Mouse (Mus musculus) neural tube, embryonic 13.5 days (tissue): ENCODE measurements around the gene Cdipt. TPM values are rescaled to one million over a fixed set of nuclear protein-coding genes. Genes with fewer than 3 reads are reported as not detected.

ENCODE experiments used
- ATAC-seq: fragments of 200-750 bp; cut with Nextera tagmentation; 2 replicates; pipeline ENCODE4 v1.8.0; 2017; ENCODE audit warnings: low read depth, mild to moderate bottlenecking, moderate TSS enrichment, moderate library complexity
- H3K27ac ChIP-seq: fragments of 300-500 bp; sonication (generic); replicated peaks from 2 replicates; pipeline ENCODE4 v1.5.1; 2015; ENCODE audit warnings: moderate library complexity, mild to moderate bottlenecking, inconsistent platforms
- H3K27me3 ChIP-seq: fragments of 300-500 bp; sonication (generic); 2 replicates; pipeline ENCODE4 v1.6.1; 2015; ENCODE audit warnings: mild to moderate bottlenecking, inconsistent platforms
- H3K36me3 ChIP-seq: fragments of 300-500 bp; sonication (generic); 2 replicates; pipeline ENCODE4 v1.6.1; 2015; ENCODE audit warnings: mild to moderate bottlenecking, inconsistent platforms
- H3K4me1 ChIP-seq: fragments of 300-500 bp; sonication (generic); replicated peaks from 2 replicates; pipeline ENCODE4 v1.6.1; 2015; ENCODE audit warnings: inconsistent platforms
- H3K4me2 ChIP-seq: fragments of 300-500 bp; sonication (generic); 2 replicates; pipeline ENCODE4 v1.6.1; 2015; ENCODE audit warnings: inconsistent platforms, mild to moderate bottlenecking, moderate library complexity
- H3K4me3 ChIP-seq: fragments of 300-500 bp; sonication (generic); 2 replicates; pipeline ENCODE4 v1.5.1; 2015; ENCODE audit warnings: mild to moderate bottlenecking, inconsistent platforms
- H3K9ac ChIP-seq: fragments of 300-500 bp; sonication (generic); 2 replicates; pipeline ENCODE4 v1.6.1; 2015; ENCODE audit warnings: moderate library complexity, mild to moderate bottlenecking, inconsistent platforms
- H3K9me3 ChIP-seq: fragments of 300-500 bp; sonication (generic); 2 replicates; pipeline ENCODE4 v1.6.1; 2016; ENCODE audit warnings: inconsistent platforms
- WGBS: fragments of 180-500 bp; shearing (Covaris S2); methylation state at CpG from one replicate; pipeline ENCODE4 v1.1.7; 2015; 5-methylcytosine and 5-hydroxymethylcytosine counted together
- polyA plus RNA-seq: library from polyadenylated mRNA; unstranded; fragments of >200 nt; fragmentation: Nextera tagmentation; extraction: Ambion mirVana; gene quantifications from 2 replicates; pipeline ENCODE4 v1.2.1, GENCODE M21; 2015

The Cdipt gene
- polyA plus RNA-seq: 121 and 124 TPM in 2 replicates

DNA sequence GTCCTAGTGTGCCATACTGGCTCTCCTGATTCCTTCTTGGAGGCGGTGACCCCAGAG, at the start of gene Cdipt:
TSS of gene Cdipt (plus strand) at position 22 of the 57 bp plus-strand sequence.
- WGBS: 0% methylated on average over 1 of the region's 1 CpGs
- peaks cover 48% of the 10 kb centered on the region for H3K36me3 ChIP-seq

DNA sequence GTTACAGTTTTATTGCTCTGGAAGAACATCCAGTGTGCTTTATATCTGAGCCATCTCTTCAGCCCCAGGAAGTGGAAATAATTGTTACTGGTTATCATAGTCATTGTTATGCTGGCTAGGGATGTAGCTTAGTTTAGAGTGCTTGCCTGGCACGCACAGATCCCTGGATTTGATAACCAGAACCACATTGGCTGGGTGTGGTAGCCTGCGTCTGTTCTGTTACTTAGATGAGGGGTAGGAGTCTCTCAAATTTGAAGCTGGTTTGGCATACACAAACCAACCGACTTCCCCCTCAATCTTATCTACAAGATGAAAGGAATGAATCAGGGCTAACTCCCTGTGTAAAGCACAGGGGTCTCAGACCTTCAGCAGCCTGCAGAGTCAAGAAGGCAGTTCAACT, 49.4 kb upstream of the Cdipt start:
- H3K9me3 ChIP-seq: no peaks in the 10 kb centered on the region
- H3K27me3 ChIP-seq: no peaks in the 10 kb centered on the region
- H3K4me2 ChIP-seq: no peak overlapping the region
- H3K36me3 ChIP-seq: peaks cover 2% of the 10 kb centered on the region; the same call in 1 of the 2 replicates
- no peak overlapping the region for H3K9ac ChIP-seq
- 66% methylated on average over 3 of the region's 3 CpGs for WGBS
- H3K4me3 ChIP-seq: no peak overlapping the region
- ATAC-seq: no peak
- H3K4me1 ChIP-seq: peaks cover 31% of the 10 kb centered on the region
- H3K27ac ChIP-seq: no peak overlapping the region

More for the DNA sequence above, at the start of gene Cdipt:
- Histone ChIP-seq H3K9me3 (no peaks in the 10 kb centered on the region), H3K4me2 (peak within 1 kb of the TSS; percentile 91), H3K27ac (peak within 1 kb of the TSS; percentile 98), H3K27me3 (no peaks in the 10 kb centered on the region), H3K4me1 (peaks cover 20% of the 10 kb centered on the region), H3K4me3 (peak within 1 kb of the TSS; percentile 99), H3K9ac (peak within 1 kb of the TSS; percentile 98)
- no peak for ATAC-seq

DNA sequence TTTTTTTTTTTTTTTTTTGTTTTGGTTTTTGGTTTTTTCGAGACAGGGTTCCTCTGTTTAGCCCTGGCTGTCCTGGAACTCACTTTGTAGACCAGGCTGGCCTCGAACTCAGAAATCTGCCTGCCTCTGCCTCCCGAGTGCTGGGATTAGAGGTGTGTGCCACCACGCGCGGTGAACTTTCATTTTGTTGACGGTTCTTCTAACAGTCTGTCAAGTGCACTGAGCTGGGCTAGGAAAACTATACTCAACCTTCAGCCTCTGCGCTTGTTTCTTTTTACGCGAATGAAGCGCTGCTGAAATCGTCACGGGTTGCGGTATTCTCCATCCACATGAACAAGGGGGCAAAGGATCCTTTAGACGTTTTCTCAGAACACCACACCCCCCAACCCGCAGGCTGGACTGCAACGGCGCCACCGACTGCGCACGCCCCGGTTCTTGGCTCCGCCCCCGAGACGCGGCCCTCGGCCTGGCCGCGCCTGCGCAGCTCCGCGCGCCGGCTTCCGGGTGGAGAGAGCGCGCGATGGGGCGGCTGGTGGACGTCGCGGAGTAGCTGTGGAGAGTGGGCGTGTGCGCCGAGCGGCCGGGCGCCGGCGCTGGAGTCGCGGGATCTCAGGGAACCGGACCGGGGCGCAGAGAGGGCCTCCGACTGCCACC, 47.2 kb upstream of the Cdipt start, which contains the start of gene Kctd13:
TSS of gene Kctd13 (plus strand) at position 496 of the 654 bp plus-strand sequence.
- H3K4me2 ChIP-seq: peak within 1 kb of the TSS; percentile 86
- peaks cover 15% of the 10 kb centered on the region; the same call in 1 of the 2 replicates for H3K36me3 ChIP-seq

GRCm38 (mm10) chr7:126929046-126929445, 46.7 kb upstream of the Cdipt start:
- peaks cover 18% of the 10 kb centered on the region; the same call in 1 of the 2 replicates for H3K36me3 ChIP-seq
- ATAC-seq: peak; percentile 74
- H3K9ac ChIP-seq: peak overlapping the region; percentile 77

More for the DNA sequence above, 47.2 kb upstream of the Cdipt start, which contains the start of gene Kctd13:
- Histone ChIP-seq H3K4me3 (peak within 1 kb of the TSS; percentile 80), H3K4me1 (peaks cover 19% of the 10 kb centered on the region), H3K27ac (peak within 1 kb of the TSS; percentile 80), H3K9me3 (no peaks in the 10 kb centered on the region), H3K27me3 (no peaks in the 10 kb centered on the region), H3K9ac (peak within 1 kb of the TSS; percentile 77)
- ATAC-seq: peak; percentile 98
- 3% methylated on average over 56 of the region's 56 CpGs for WGBS

GRCm38 (mm10) chr7:126932652-126933051, 43.1 kb upstream of the Cdipt start:
- 88% methylated on average over 2 of the region's 2 CpGs for WGBS
- H3K36me3 ChIP-seq: peaks cover 48% of the 10 kb centered on the region
- H3K9ac ChIP-seq: no peak overlapping the region
- no peak overlapping the region for H3K4me2 ChIP-seq
- ATAC-seq: no peak
- no peak overlapping the region for H3K27ac ChIP-seq
- no peaks in the 10 kb centered on the region for H3K27me3 ChIP-seq
- no peak overlapping the region for H3K4me3 ChIP-seq
- no peaks in the 10 kb centered on the region for H3K9me3 ChIP-seq
- peaks cover 19% of the 10 kb centered on the region for H3K4me1 ChIP-seq

More at GRCm38 (mm10) chr7:126929046-126929445, 46.7 kb upstream of the Cdipt start:
- Histone ChIP-seq H3K27me3 (no peaks in the 10 kb centered on the region), H3K4me2 (peak overlapping the region; percentile 86), H3K27ac (peak overlapping the region; percentile 80), H3K9me3 (no peaks in the 10 kb centered on the region), H3K4me1 (peaks cover 19% of the 10 kb centered on the region), H3K4me3 (peak overlapping the region; percentile 80)
- WGBS: 1% methylated on average over 27 of the region's 27 CpGs

DNA sequence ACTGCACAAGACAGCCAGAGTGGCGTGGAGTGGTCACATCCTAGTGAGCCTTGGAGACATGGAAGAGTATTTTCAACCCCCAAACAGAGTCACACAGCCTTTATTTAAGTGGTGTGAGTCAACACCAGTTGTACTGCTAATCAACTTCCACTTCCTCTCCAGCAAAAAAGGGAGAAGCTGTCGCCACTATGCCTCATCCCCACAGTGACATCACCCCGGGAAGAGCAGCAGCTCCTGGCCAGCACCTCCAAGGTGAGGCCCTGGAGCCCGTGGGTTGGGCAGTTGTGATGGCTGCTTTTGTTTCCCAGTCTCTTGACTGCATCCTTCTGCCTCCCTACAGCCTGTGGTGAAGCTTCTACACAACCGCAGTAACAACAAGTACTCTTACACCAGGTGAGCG, 34.5 kb upstream of the Cdipt start:
- Histone ChIP-seq H3K4me1 (peaks cover 5% of the 10 kb centered on the region; the same call in 1 of the 2 replicates), H3K9ac (no peak overlapping the region), H3K36me3 (peaks cover 66% of the 10 kb centered on the region), H3K27me3 (no peaks in the 10 kb centered on the region), H3K9me3 (no peaks in the 10 kb centered on the region), H3K27ac (no peak overlapping the region), H3K4me3 (no peak overlapping the region), H3K4me2 (no peak overlapping the region)
- no peak for ATAC-seq
- 40% methylated on average over 6 of the region's 6 CpGs for WGBS

- no peaks in the 10 kb centered on the region for H3K27me3 ChIP-seq
- no peak overlapping the region for H3K9ac ChIP-seq
- H3K36me3 ChIP-seq: peaks cover 64% of the 10 kb centered on the region
- no peak for ATAC-seq
- no peak overlapping the region for H3K27ac ChIP-seq
- H3K4me2 ChIP-seq: no peak overlapping the region
- H3K9me3 ChIP-seq: no peaks in the 10 kb centered on the region
- no peak overlapping the region for H3K4me3 ChIP-seq
- H3K4me1 ChIP-seq: peaks cover 9% of the 10 kb centered on the region; the same call in 1 of the 2 replicates
- WGBS: 56% methylated on average over 5 of the region's 5 CpGs
Observed at GRCm38 (mm10) chr7:126941801-126942200, 33.9 kb upstream of the Cdipt start.

DNA sequence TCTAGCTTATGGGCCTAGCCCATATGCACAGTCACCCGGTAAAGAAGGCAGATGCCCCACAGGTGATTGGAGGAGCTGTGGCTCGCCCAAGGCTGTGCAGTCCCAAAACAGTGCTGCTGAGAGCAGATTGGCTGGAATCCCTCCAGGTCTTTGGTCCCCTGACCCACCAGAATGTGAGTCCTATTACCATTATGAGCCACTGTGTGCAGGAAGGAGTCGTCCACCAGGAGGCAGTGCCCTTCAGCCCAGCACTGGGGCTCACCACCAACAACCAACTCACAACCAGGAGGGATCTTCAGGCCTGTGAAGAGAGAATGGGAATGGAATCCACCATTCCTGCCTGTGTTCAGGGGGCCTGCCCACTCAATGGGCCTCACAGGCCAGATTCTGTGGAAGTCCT, 29.2 kb upstream of the Cdipt start:
- Histone ChIP-seq H3K36me3 (peaks cover 50% of the 10 kb centered on the region), H3K9ac (no peak overlapping the region), H3K4me3 (no peak overlapping the region), H3K27ac (no peak overlapping the region), H3K27me3 (peaks cover 15% of the 10 kb centered on the region; the same call in 1 of the 2 replicates), H3K9me3 (no peaks in the 10 kb centered on the region), H3K4me2 (no peak overlapping the region), H3K4me1 (peaks cover 54% of the 10 kb centered on the region)
- no peak for ATAC-seq
- 39% methylated on average over 3 of the region's 3 CpGs for WGBS

DNA sequence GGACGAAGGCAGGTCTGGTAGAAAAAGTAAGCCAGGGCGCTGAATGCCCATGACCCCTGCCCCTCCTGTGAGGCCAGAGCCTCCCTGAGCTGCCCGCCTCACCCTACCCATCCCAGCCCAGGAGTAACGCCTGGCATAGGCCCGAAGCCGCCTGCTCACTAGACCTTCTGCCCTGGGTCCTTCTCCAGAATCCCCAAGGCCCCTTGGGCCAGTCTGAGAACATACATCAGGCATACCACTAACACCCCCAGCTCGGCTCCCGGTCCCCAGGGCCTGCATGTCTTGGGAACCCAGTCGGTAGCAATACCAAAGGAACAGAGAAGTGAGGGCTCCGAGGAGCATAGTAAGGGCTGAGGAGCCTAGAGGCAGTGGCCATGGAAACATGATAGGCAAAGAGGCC, 27.1 kb upstream of the Cdipt start:
- Histone ChIP-seq H3K4me3 (peak overlapping the region; percentile 58), H3K4me1 (peaks cover 69% of the 10 kb centered on the region), H3K4me2 (peak overlapping the region; percentile 99), H3K27ac (peak overlapping the region; percentile 94), H3K27me3 (peaks cover 22% of the 10 kb centered on the region), H3K9me3 (no peaks in the 10 kb centered on the region), H3K36me3 (peaks cover 38% of the 10 kb centered on the region), H3K9ac (peak overlapping the region; percentile 78)
- ATAC-seq: no peak
- 79% methylated on average over 10 of the region's 10 CpGs for WGBS

DNA sequence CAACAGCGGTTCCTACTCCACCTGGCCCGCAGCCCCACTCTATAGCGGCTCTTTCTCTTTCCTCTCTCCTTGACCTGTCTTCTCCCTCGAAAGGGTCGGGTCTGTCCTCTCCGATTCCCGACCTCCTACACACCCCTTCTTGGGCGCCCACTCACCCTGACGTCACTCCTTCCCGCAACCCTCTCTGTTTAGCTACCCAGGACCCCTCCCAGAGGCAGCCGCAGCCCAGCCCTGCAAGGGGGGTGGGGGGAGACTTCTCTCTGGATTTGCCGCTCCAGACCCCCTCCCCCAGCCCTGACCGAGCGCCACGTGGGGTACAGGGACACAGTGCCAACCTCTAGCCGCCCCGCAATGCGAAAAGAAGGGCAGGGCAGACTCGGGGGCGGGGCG, 26.3 kb upstream of the Cdipt start, which contains the start of gene Asphd1:
TSS of gene Asphd1 (minus strand) at position 180 of the 390 bp plus-strand sequence.
- H3K36me3 ChIP-seq: peaks cover 38% of the 10 kb centered on the region
- peak; percentile 57 for ATAC-seq
- H3K4me3 ChIP-seq: peak within 1 kb of the TSS; percentile 58
- under 1% methylated on average over 21 of the region's 21 CpGs for WGBS
- H3K4me2 ChIP-seq: peak within 1 kb of the TSS; percentile 99
- peak within 1 kb of the TSS; percentile 78 for H3K9ac ChIP-seq
- H3K9me3 ChIP-seq: no peaks in the 10 kb centered on the region
- peaks cover 25% of the 10 kb centered on the region for H3K27me3 ChIP-seq
- H3K27ac ChIP-seq: peak within 1 kb of the TSS; percentile 94
- peaks cover 75% of the 10 kb centered on the region for H3K4me1 ChIP-seq

DNA sequence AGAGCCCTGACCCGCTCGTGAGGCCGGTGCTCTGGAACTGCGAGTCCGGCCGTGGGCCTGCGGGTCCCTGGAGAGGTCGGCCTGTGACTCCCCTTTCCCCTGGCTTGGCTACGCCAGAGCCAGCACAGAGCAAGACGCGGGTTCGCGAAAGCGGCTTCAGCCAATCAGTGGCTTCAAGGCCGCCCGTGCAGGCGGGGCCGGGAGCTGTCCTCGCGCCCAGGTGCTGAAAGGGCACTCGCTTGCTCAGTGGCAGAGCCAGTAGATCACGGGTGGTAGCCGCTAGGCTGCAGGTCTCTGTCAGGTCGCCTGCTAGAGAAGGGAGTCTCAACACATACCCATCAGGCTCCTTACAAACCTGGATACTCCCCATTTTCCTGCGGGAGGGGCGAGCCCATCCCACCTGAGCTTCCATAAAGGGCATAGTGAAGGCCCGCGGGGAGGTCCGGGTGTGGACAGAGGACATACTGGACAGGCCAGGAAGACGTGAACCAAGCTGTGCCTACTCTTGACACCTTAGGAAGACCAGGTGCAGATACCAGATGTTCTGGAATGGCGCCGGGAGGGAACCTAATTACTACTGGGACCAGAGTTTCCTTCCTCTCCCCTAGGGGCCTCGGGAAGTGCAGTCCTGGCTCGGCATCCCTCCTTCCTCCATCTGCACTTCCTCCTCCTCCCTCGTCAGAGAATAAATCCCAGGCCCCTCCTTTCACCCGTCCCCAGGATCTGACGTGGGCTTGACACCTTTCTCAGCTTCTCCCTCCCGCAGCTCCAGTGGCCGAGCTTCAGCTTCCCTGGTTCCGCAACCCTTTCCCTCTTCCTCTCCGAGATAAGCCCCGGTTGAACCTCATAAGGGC, 25.7 kb upstream of the Cdipt start, which contains the start of gene Sez6l2:
TSS of gene Sez6l2 (plus strand) at position 771 of the 854 bp plus-strand sequence.
- peaks cover 25% of the 10 kb centered on the region for H3K27me3 ChIP-seq

More for the DNA sequence above, 25.7 kb upstream of the Cdipt start, which contains the start of gene Sez6l2:
- Histone ChIP-seq H3K36me3 (peaks cover 32% of the 10 kb centered on the region), H3K4me3 (peak within 1 kb of the TSS; percentile 58), H3K9ac (peak within 1 kb of the TSS; percentile 78), H3K27ac (peak within 1 kb of the TSS; percentile 94), H3K4me2 (peak within 1 kb of the TSS; percentile 99), H3K9me3 (no peaks in the 10 kb centered on the region), H3K4me1 (peaks cover 78% of the 10 kb centered on the region)
- under 1% methylated on average over 42 of the region's 42 CpGs for WGBS
- peak; percentile 91 for ATAC-seq
